Mouse (Mus musculus) lung, postnatal 0 days (tissue): ENCODE results near the gene Des. TPM values are rescaled to one million over a fixed set of nuclear protein-coding genes. Genes with fewer than 3 reads are reported as not detected.

Experiments used
- ATAC-seq: fragments of 200-750 bp; cut with Nextera tagmentation; 2 replicates; pipeline ENCODE4 v1.8.0; 2017; ENCODE audit warnings: moderate library complexity
- DNase-seq: peaks from one replicate; pipeline ENCODE4 v3.0.0-alpha.2; 2016; ENCODE audit warnings: low spot score
- H3K27ac ChIP-seq: fragments of 300-500 bp; sonication (generic); 2 replicates; pipeline ENCODE4 v1.5.1; 2014; ENCODE audit warnings: antibody characterized with exemption, mild to moderate bottlenecking, low read length, mixed read lengths
- H3K27me3 ChIP-seq: fragments of 300-500 bp; sonication (generic); replicated peaks from 2 replicates; pipeline ENCODE4 v1.6.1; 2014; ENCODE audit warnings: low read length, mixed read lengths; ENCODE audit not compliant: insufficient read depth
- H3K36me3 ChIP-seq: fragments of 300-500 bp; sonication (generic); 2 replicates; pipeline ENCODE4 v1.6.1; 2014; ENCODE audit warnings: low read length, mixed read lengths; ENCODE audit not compliant: insufficient read depth
- H3K4me1 ChIP-seq: fragments of 300-500 bp; sonication (generic); 2 replicates; pipeline ENCODE4 v1.6.1; 2014; ENCODE audit warnings: antibody characterized with exemption, low read depth, low read length, mixed read lengths; ENCODE audit not compliant: insufficient read depth
- H3K4me2 ChIP-seq: fragments of 300-500 bp; sonication (generic); replicated peaks from 2 replicates; pipeline ENCODE4 v1.6.1; 2014; ENCODE audit warnings: low read depth, mild to moderate bottlenecking, low read length, moderate library complexity, mixed read lengths
- H3K4me3 ChIP-seq: fragments of 300-500 bp; sonication (generic); 2 replicates; pipeline ENCODE4 v1.5.1; 2014; ENCODE audit warnings: low read depth, low read length
- H3K9ac ChIP-seq: fragments of 300-500 bp; sonication (generic); replicated peaks from 2 replicates; pipeline ENCODE4 v1.6.1; 2014; ENCODE audit warnings: low read depth, mild to moderate bottlenecking
- H3K9me3 ChIP-seq: fragments of 300-500 bp; sonication (generic); 2 replicates; pipeline ENCODE4 v1.6.1; 2016; ENCODE audit warnings: low read length, mixed read lengths
- CTCF ChIP-seq: IDR thresholded peaks from 2 replicates; pipeline ENCODE4 v1.5.1; 2016; ENCODE audit warnings: antibody characterized with exemption, mild to moderate bottlenecking
- EP300 ChIP-seq: IDR thresholded peaks from 2 replicates; pipeline ENCODE4 v1.6.1; 2016; ENCODE audit warnings: antibody characterized with exemption, mild to moderate bottlenecking, control low read depth
- WGBS: fragments of 180-500 bp; shearing (Covaris S2); extraction: QIAGEN DNeasy Blood & Tissue Kit; methylation state at CpG from one replicate; pipeline ENCODE4 v1.1.7; 2014; 5-methylcytosine and 5-hydroxymethylcytosine counted together
- polyA plus RNA-seq: library from polyadenylated mRNA; unstranded; fragments of >200 nt; fragmentation: Nextera tagmentation; extraction: Ambion mirVana; gene quantifications from 2 replicates; pipeline ENCODE4 v1.2.1, GENCODE M21; 2015

The Des gene
- polyA plus RNA-seq, 1 experiment from 2014 or later: 67.3 TPM

GRCm38 (mm10) chr1:75369984-75370660 lies 10.0 kb downstream of the Des start:
- Histone ChIP-seq H3K36me3 (no peaks in the 10 kb centered on the region), H3K4me3 (no peak overlapping the region), H3K27me3 (no peaks in the 10 kb centered on the region), H3K9me3 (no peaks in the 10 kb centered on the region), H3K27ac (no peak overlapping the region), H3K9ac (no peak overlapping the region), H3K4me2 (no peak overlapping the region), H3K4me1 (no peaks in the 10 kb centered on the region)
- peak; percentile 66 for DNase-seq
- TF ChIP-seq EP300 (no peak), CTCF (no peak)
- WGBS: 26% methylated on average over 13 of the region's 13 CpGs
- ATAC-seq: peak; percentile 64

DNA sequence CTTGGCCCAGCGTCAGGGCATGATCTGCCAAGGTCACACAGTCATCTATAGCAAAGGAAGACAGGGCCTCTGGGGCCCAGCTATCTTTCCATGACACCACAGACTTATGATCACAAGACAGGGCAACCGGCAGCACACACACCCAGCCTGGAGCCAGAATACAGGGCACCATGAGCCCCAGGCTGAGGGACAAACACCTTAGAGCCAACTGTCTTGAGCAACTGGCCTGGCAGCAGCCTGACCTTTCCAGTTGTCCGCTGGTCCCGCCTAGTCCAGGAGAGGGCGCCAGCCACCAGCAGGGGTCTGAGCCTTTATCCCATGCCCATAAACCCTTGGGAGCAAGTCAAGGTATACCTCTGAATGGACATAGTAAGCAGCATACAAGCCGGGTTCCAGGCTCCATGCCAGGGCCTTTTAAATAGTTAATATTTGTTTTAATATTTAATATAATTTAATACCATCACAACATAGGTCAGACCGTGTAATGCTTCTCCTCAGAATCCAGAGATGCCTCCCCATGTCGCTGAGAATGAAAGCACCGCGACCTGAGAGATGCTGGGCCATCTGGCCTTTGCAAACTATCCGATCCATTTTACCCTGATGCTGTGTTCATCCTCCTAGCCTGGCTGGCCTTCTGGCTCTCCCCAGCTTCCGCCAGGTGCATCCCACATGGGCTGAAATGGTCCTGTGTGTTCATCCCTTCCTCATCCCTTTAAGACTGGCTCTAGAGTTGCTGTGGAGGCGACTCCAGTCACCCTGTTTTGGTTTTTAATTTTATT lies 11.4 kb downstream of the Des start:
- Histone ChIP-seq H3K4me1 (no peaks in the 10 kb centered on the region), H3K27ac (no peak overlapping the region), H3K9me3 (no peaks in the 10 kb centered on the region), H3K4me3 (no peak overlapping the region), H3K27me3 (peaks cover 7% of the 10 kb centered on the region; the same call in 1 of the 2 replicates), H3K4me2 (no peak overlapping the region), H3K36me3 (no peaks in the 10 kb centered on the region), H3K9ac (no peak overlapping the region)
- 52% methylated on average over 13 of the region's 13 CpGs for WGBS
- TF ChIP-seq CTCF (peak; percentile 75), EP300 (no peak)
- DNase-seq (peak; percentile 42), ATAC-seq (peak; percentile 25; the same call in 1 of the 2 replicates)

- WGBS: 79% methylated on average over 3 of the region's 3 CpGs
- Histone ChIP-seq H3K4me3 (no peak overlapping the region), H3K4me2 (no peak overlapping the region), H3K9me3 (no peaks in the 10 kb centered on the region), H3K27ac (no peak overlapping the region), H3K27me3 (peaks cover 7% of the 10 kb centered on the region; the same call in 1 of the 2 replicates), H3K4me1 (no peaks in the 10 kb centered on the region), H3K36me3 (no peaks in the 10 kb centered on the region), H3K9ac (no peak overlapping the region)
- TF ChIP-seq EP300: no peak
- TF ChIP-seq CTCF: no peak
- ATAC-seq (no peak), DNase-seq (no peak)
Observed at GRCm38 (mm10) chr1:75372450-75372849, 12.3 kb downstream of the Des start.

DNA sequence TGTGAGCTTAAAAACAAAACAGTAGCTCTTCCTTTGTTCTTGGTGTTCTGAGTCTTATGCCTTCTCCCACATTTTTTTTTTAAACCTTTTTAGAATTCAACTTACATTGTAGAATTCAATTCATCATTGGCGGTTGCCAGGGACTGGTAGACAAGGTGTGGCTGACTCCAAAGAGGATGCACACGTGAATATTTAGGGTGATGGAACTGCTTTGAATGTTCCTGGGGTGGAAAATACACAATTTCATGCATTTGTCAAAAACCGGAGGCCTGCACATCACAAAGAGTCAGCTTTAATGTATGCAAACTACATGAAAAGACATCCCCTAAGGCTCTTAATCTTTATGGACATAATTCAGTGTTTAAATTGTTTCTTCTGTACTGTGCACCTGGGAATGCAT lies 13.1 kb downstream of the Des start:
- 70% methylated on average over 3 of the region's 3 CpGs for WGBS
- H3K36me3 ChIP-seq: no peaks in the 10 kb centered on the region
- no peak overlapping the region for H3K27ac ChIP-seq
- ATAC-seq (no peak), DNase-seq (no peak)
- no peak overlapping the region for H3K9ac ChIP-seq
- no peak overlapping the region for H3K4me2 ChIP-seq
- H3K4me1 ChIP-seq: no peaks in the 10 kb centered on the region
- no peak overlapping the region for H3K4me3 ChIP-seq
- no peaks in the 10 kb centered on the region for H3K9me3 ChIP-seq
- no peak for TF ChIP-seq EP300
- peaks cover 7% of the 10 kb centered on the region; the same call in 1 of the 2 replicates for H3K27me3 ChIP-seq

DNA sequence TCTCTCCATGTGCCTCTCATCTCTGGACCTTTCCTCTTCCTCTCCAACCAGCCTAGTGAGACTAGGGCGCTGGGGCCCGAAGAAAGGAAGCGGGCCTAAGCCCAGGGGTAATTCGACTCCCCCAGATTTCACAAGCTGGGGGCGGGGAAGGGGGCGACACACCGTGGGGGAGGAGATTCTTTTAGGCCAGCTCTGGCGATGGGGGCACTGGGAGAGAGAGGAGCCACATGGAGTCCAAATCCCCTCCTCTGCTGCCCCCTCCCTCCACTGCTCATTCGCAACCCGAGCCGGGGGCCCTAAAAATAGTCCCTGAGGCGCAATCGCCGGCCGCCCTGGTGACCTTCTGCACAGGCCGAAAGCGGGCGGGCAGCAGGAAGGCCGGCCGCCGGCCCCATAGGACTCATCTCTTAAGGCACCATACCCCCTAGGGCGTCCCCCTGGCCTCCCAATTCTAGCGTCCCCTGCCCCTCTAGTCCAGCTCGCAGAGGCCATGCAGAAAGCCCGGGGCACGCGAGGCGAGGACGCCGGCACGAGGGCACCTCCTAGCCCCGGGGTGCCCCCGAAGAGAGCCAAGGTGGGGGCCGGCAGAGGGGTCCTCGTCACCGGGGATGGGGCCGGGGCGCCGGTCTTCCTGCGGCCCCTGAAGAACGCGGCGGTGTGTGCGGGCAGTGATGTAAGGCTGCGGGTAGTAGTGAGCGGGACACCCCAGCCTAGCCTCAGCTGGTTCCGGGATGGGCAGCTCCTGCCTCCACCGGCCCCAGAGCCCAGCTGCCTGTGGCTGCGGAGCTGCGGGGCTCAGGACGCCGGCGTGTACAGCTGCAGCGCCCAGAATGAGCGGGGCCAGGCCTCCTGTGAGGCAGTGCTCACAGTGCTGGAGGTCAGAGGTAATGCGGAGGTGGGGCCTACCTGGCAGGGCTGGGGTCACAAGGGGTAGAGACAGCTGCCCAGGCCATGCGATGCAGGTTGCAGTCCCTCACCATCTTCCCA lies 15.1 kb downstream of the Des start, which contains the start of gene Speg:
TSS of gene Speg (plus strand) at position 348 of the 987 bp plus-strand sequence.
- TF ChIP-seq CTCF: no peak
- no peak for TF ChIP-seq EP300
- 11% methylated on average over 51 of the region's 57 CpGs for WGBS
- H3K4me3 ChIP-seq: no peak within 1 kb of the TSS
- no peaks in the 10 kb centered on the region for H3K4me1 ChIP-seq
- ATAC-seq (peak; percentile 25), DNase-seq (no peak)
- no peak within 1 kb of the TSS for H3K27ac ChIP-seq
- H3K9me3 ChIP-seq: no peaks in the 10 kb centered on the region
- peak within 1 kb of the TSS; percentile 39 for H3K4me2 ChIP-seq
- no peaks in the 10 kb centered on the region for H3K36me3 ChIP-seq
- no peak within 1 kb of the TSS for H3K9ac ChIP-seq
- peaks cover 7% of the 10 kb centered on the region; the same call in 1 of the 2 replicates for H3K27me3 ChIP-seq
